Mouse (Mus musculus) duodenum, adult 2 months (tissue): ENCODE measurements around the gene Gm525. TPM values are rescaled to one million over a fixed set of nuclear protein-coding genes. Genes with fewer than 3 reads are reported as not detected.

Experiments used
- polyA plus RNA-seq: library from polyadenylated mRNA; depleted of rRNA; stranded (reverse); fragments of >200 nt; gene quantifications from 2 replicates; pipeline ENCODE4 v1.2.3, GENCODE M21; 2012; ENCODE audit warnings: low replicate concordance; rRNA removed

The Gm525 gene
- 0.60 TPM in 1 of 2 replicates, not detected in the other for polyA plus RNA-seq

GRCm38 (mm10) chr11:89073541-89073940 lies at the start of gene Gm525:
TSS of gene Gm525 (plus strand) at chr11:89073841.

GRCm38 (mm10) chr11:89066750-89067149 lies 6.9 kb upstream of the Gm525 start, which contains the start of gene Dgke:
TSS of gene Dgke (minus strand) at chr11:89066850.

Other genes starting within 250 kb of the Gm525 start
- 21.7 and 31.1 TPM in 2 replicates for gene Akap1, start 209.3 kb upstream of the Gm525 start, polyA plus RNA-seq
- gene Scpep1, start 118.4 kb upstream of the Gm525 start, polyA plus RNA-seq, result 19.3 and 21.3 TPM in 2 replicates
- 0.49 TPM in 1 of 2 replicates, not detected in the other for gene Elobl, start 106.9 kb upstream of the Gm525 start, polyA plus RNA-seq
- gene Coil, start 103.6 kb upstream of the Gm525 start, polyA plus RNA-seq, result 1.2 and 2.3 TPM in 2 replicates
- 47.8 and 53.9 TPM in 2 replicates for gene Trim25, start 74.5 kb upstream of the Gm525 start, polyA plus RNA-seq
- gene Dgke, start 7.0 kb upstream of the Gm525 start, polyA plus RNA-seq, result 1.0 and 2.2 TPM in 2 replicates
- 1.8 and 5.5 TPM in 2 replicates for gene Nog, start 228.5 kb downstream of the Gm525 start, polyA plus RNA-seq